Mouse (Mus musculus): ENCODE results near the gene Hivep2. TPM values are rescaled to one million over a fixed set of nuclear protein-coding genes. Genes with fewer than 3 reads are reported as not detected.

The Hivep2 gene
- polyA plus RNA-seq, 1 experiment: 26.4 TPM

DNA sequence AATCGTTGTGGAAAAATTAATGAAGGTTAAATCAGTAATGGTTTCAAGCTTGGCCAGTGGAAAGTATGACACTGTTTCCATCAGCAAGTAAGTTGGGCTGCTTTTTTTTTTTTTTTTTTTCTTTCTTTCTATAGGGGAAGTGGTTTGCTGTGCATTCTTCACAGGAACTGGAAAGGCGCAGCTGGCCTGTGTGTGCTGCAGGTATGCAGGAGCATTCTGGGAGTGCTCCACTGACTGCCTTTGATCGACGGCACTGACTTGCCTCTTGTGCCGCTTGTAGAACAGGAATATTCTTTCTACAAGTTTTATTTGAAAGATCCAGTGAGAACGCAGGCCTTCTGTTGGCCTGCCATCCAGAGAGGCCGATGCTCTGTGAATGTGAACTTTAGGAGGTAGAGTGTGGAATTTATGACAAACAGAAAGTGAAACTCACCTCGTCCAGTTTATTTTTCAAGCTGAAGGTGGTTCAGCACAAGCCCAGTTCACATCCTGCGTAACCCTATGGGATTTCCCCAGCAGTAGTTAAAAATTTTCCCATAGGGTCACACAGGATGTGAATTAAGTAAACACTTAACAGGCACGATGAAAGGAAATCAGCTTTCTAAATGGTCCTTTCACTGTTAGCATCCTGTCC, 120.1 kb downstream of the Hivep2 start:
- DNase-seq: peak; percentile 70
- Histone ChIP-seq H3K27ac (ENCODE audit: control insufficient read depth, insufficient read depth, low read length) (peak overlapping the region; percentile 96), H3K4me1 (replicated peaks; ENCODE audit: control insufficient read depth, insufficient read depth, low read length) (peaks cover 12% of the 10 kb centered on the region), H3K36me3 (ENCODE audit: control insufficient read depth, insufficient read depth, low read length) (no peaks in the 10 kb centered on the region), H3K4me3 (ENCODE audit: control insufficient read depth, insufficient read depth, low read length) (peak overlapping the region; percentile 38), H3K27me3 (ENCODE audit: control insufficient read depth, insufficient read depth, low read length) (no peaks in the 10 kb centered on the region)
- TF ChIP-seq CTCF (IDR thresholded peaks at IDR 0.05; ENCODE audit: borderline replicate concordance, control insufficient read depth, extremely low read depth, insufficient read depth, low read length, poor library complexity) (no peak), POLR2A (IDR thresholded peaks at IDR 0.05; ENCODE audit: control insufficient read depth, extremely low read depth, insufficient read depth, low read length, poor library complexity) (no peak)
- WGBS: under 1% methylated on average over 10 of the region's 10 CpGs

DNA sequence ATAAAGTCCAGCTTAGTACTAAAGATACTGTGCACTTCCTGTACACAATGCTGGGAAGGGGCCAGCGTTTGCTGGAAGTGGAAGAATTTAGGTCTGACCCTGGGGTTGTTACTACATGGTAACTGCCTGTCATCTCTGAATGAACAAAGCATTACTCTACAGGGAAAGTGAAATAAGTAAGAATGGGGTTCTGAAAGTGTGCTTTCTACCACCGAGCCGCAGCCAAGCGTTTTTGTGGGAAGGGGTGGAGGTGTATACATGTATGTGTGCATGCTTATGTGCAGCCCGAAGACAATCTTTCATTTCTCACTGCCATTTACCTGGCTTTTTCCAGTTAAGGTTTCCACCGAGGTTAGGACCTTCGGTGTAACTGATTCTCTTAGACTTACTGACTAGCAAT, 121.4 kb downstream of the Hivep2 start:
- TF ChIP-seq POLR2A (IDR thresholded peaks at IDR 0.05; ENCODE audit: control insufficient read depth, extremely low read depth, insufficient read depth, low read length, poor library complexity): no peak
- no peak for TF ChIP-seq CTCF (IDR thresholded peaks at IDR 0.05; ENCODE audit: borderline replicate concordance, control insufficient read depth, extremely low read depth, insufficient read depth, low read length, poor library complexity)
- 82% methylated on average over 7 of the region's 7 CpGs for WGBS
- Histone ChIP-seq H3K27ac (ENCODE audit: control insufficient read depth, insufficient read depth, low read length) (peak overlapping the region; percentile 51), H3K4me3 (ENCODE audit: control insufficient read depth, insufficient read depth, low read length) (no peak overlapping the region), H3K36me3 (ENCODE audit: control insufficient read depth, insufficient read depth, low read length) (no peaks in the 10 kb centered on the region), H3K27me3 (ENCODE audit: control insufficient read depth, insufficient read depth, low read length) (no peaks in the 10 kb centered on the region), H3K4me1 (replicated peaks; ENCODE audit: control insufficient read depth, insufficient read depth, low read length) (peaks cover 12% of the 10 kb centered on the region)
- DNase-seq: no peak

DNA sequence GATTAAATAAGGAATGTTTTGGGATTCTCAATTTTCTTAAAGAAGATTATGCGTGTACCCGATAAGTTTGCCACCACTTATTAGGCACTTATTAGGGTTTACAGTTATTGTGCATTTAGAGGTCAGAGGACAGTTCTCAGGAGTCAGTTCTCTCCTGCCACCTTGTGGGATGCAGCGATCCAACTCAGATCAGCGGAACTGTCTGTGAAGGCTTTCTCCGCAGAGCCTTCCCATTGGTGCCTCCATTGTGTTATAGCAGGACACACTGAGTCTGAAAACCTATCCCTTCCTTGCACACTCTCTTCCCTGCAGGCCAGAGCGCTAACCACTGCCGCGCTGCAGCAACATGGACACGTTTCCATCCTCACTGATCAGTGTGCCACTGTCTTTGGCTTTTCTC, 123.6 kb downstream of the Hivep2 start:
- Histone ChIP-seq H3K27me3 (ENCODE audit: control insufficient read depth, insufficient read depth, low read length) (no peaks in the 10 kb centered on the region), H3K4me1 (replicated peaks; ENCODE audit: control insufficient read depth, insufficient read depth, low read length) (peaks cover 12% of the 10 kb centered on the region), H3K36me3 (ENCODE audit: control insufficient read depth, insufficient read depth, low read length) (no peaks in the 10 kb centered on the region), H3K27ac (ENCODE audit: control insufficient read depth, insufficient read depth, low read length) (no peak overlapping the region), H3K4me3 (ENCODE audit: control insufficient read depth, insufficient read depth, low read length) (no peak overlapping the region)
- TF ChIP-seq CTCF (IDR thresholded peaks at IDR 0.05; ENCODE audit: borderline replicate concordance, control insufficient read depth, extremely low read depth, insufficient read depth, low read length, poor library complexity) (no peak), POLR2A (IDR thresholded peaks at IDR 0.05; ENCODE audit: control insufficient read depth, extremely low read depth, insufficient read depth, low read length, poor library complexity) (no peak)
- WGBS: 92% methylated on average over 9 of the region's 9 CpGs
- DNase-seq: no peak

DNA sequence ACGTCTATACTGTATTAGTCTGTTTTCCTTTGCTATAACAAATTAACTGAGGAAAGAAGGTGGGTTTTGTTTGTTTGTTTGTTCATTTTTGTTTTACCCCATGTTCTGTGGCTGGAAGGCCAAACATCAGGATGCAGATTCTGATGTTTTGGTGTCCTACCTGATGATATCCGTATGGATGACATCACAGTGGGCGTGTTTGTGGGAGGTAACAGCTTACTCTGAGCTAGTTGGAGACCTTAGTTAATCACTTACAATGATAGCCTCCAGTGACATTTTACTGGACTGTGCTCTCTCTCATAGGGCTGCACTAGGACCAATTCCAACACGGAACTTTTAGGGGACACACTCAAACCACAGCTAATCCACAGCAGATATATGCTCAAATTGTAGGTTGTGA, 128.2 kb downstream of the Hivep2 start:
- Histone ChIP-seq H3K4me3 (ENCODE audit: control insufficient read depth, insufficient read depth, low read length) (no peak overlapping the region), H3K36me3 (ENCODE audit: control insufficient read depth, insufficient read depth, low read length) (no peaks in the 10 kb centered on the region), H3K4me1 (replicated peaks; ENCODE audit: control insufficient read depth, insufficient read depth, low read length) (no peaks in the 10 kb centered on the region), H3K27me3 (ENCODE audit: control insufficient read depth, insufficient read depth, low read length) (no peaks in the 10 kb centered on the region), H3K27ac (ENCODE audit: control insufficient read depth, insufficient read depth, low read length) (no peak overlapping the region)
- no peak for DNase-seq
- TF ChIP-seq POLR2A (IDR thresholded peaks at IDR 0.05; ENCODE audit: control insufficient read depth, extremely low read depth, insufficient read depth, low read length, poor library complexity) (no peak), CTCF (IDR thresholded peaks at IDR 0.05; ENCODE audit: borderline replicate concordance, control insufficient read depth, extremely low read depth, insufficient read depth, low read length, poor library complexity) (no peak)
- 97% methylated on average over 4 of the region's 4 CpGs for WGBS

DNA sequence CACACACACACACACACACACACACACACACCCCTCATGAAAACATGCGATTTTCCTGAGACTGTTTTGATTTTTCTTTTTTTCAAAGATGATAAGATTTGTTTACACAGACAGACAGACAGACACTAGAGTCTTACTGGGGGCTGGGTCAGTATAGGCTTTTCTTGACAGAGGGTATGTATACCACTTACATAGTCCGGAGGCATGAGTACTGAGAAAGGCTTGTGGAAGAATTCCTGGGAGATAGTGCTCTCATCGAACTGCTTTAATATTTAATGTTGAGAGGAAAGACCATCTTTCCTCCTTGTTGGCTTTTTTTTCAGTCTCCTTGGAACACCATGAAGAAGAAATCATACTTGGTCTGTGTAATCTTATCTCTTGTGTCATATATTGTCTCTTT, 130.2 kb downstream of the Hivep2 start:
- Histone ChIP-seq H3K27ac (ENCODE audit: control insufficient read depth, insufficient read depth, low read length) (no peak overlapping the region), H3K27me3 (ENCODE audit: control insufficient read depth, insufficient read depth, low read length) (no peaks in the 10 kb centered on the region), H3K4me3 (ENCODE audit: control insufficient read depth, insufficient read depth, low read length) (no peak overlapping the region), H3K36me3 (ENCODE audit: control insufficient read depth, insufficient read depth, low read length) (no peaks in the 10 kb centered on the region), H3K4me1 (replicated peaks; ENCODE audit: control insufficient read depth, insufficient read depth, low read length) (no peaks in the 10 kb centered on the region)
- TF ChIP-seq CTCF (IDR thresholded peaks at IDR 0.05; ENCODE audit: borderline replicate concordance, control insufficient read depth, extremely low read depth, insufficient read depth, low read length, poor library complexity): no peak
- TF ChIP-seq POLR2A (IDR thresholded peaks at IDR 0.05; ENCODE audit: control insufficient read depth, extremely low read depth, insufficient read depth, low read length, poor library complexity): no peak
- 93% methylated on average over 3 of the region's 3 CpGs for WGBS
- no peak for DNase-seq

DNA sequence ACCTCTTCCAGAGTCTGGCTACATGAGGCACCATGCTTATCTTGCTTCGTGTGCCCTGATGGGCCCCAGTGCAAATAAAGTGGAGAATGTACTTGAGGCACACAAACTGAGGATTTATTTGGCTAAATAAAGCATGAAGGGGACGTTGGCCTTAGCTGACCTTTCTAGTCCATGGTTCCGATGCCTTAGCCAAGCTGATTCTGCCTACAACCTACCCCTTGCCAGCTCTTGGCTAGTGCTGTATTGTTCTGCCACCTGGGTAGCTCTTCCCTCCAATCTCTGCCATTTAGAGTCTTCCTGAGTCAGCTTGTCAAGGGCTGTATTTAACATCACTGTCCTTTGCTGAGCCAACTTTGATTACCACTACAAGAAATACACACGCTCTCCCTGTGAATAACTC, 133.3 kb downstream of the Hivep2 start:
- 95% methylated on average over 4 of the region's 4 CpGs for WGBS
- Histone ChIP-seq H3K4me3 (ENCODE audit: control insufficient read depth, insufficient read depth, low read length) (no peak overlapping the region), H3K27me3 (ENCODE audit: control insufficient read depth, insufficient read depth, low read length) (no peaks in the 10 kb centered on the region), H3K27ac (ENCODE audit: control insufficient read depth, insufficient read depth, low read length) (no peak overlapping the region), H3K36me3 (ENCODE audit: control insufficient read depth, insufficient read depth, low read length) (no peaks in the 10 kb centered on the region), H3K4me1 (replicated peaks; ENCODE audit: control insufficient read depth, insufficient read depth, low read length) (no peaks in the 10 kb centered on the region)
- DNase-seq: no peak
- TF ChIP-seq POLR2A (IDR thresholded peaks at IDR 0.05; ENCODE audit: control insufficient read depth, extremely low read depth, insufficient read depth, low read length, poor library complexity): no peak
- TF ChIP-seq CTCF (IDR thresholded peaks at IDR 0.05; ENCODE audit: borderline replicate concordance, control insufficient read depth, extremely low read depth, insufficient read depth, low read length, poor library complexity): no peak

DNA sequence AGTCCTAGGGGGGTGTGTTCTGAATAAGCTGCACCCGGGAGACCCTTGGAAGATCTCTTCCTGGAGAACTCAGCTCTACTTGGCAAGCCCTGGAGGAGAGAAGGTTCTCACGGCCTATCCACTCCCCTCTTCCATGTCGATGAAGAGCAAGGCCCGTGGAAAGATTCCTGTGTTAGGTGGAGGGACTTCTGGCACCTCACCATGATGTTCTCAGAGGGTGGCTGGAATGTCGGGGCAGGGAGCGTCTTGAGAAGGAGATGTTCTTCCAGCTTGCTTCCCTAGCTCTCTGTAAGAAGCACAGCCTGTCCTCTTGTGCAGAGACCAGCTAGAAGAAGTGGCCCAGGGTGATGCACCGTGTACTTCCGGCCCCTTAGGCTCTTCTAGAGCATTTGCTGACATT, 134.2 kb downstream of the Hivep2 start:
- no peak overlapping the region for H3K4me3 ChIP-seq (ENCODE audit: control insufficient read depth, insufficient read depth, low read length)
- H3K27ac ChIP-seq (ENCODE audit: control insufficient read depth, insufficient read depth, low read length): no peak overlapping the region
- WGBS: 95% methylated on average over 8 of the region's 8 CpGs
- no peaks in the 10 kb centered on the region for H3K27me3 ChIP-seq (ENCODE audit: control insufficient read depth, insufficient read depth, low read length)
- no peaks in the 10 kb centered on the region for H3K4me1 ChIP-seq (replicated peaks; ENCODE audit: control insufficient read depth, insufficient read depth, low read length)
- DNase-seq: no peak
- TF ChIP-seq CTCF (IDR thresholded peaks at IDR 0.05; ENCODE audit: borderline replicate concordance, control insufficient read depth, extremely low read depth, insufficient read depth, low read length, poor library complexity) (no peak), POLR2A (IDR thresholded peaks at IDR 0.05; ENCODE audit: control insufficient read depth, extremely low read depth, insufficient read depth, low read length, poor library complexity) (no peak)
- no peaks in the 10 kb centered on the region for H3K36me3 ChIP-seq (ENCODE audit: control insufficient read depth, insufficient read depth, low read length)
